Mouse (Mus musculus) CH12.LX (cell line): ENCODE measurements at regions not wholly inside any gene's neighbourhood (a gene's known extent, or its start where the extent isn't known, plus 50 kb on each side); places are given as distances from the start of the nearest gene placed in this dataset.

Source experiments
- DNase-seq: peaks from one replicate; pipeline ENCODE4 v3.0.0-alpha.2; 2013; ENCODE audit errors: extremely low read depth
- H3K27ac ChIP-seq: 2 replicates; pipeline ENCODE4 v1.5.1; 2012; ENCODE audit warnings: low read depth, mild to moderate bottlenecking, control low read depth, moderate library complexity; ENCODE audit not compliant: insufficient read depth
- H3K27me3 ChIP-seq: replicated peaks from 2 replicates; pipeline ENCODE3; 2012; ENCODE audit warnings: inconsistent platforms
- H3K36me3 ChIP-seq, 2 experiments: replicated peaks in 1 of 2; 2 replicates each; pipeline versions ENCODE3 to v1.6.1; 2012; ENCODE audit warnings: inconsistent platforms in 1 of 2, low read length in 1 of 2, mild to moderate bottlenecking in 1 of 2, mixed read lengths in 1 of 2, moderate library complexity in 1 of 2; ENCODE audit not compliant: control insufficient read depth in 1 of 2, insufficient read depth in 1 of 2
- H3K4me1 ChIP-seq, 2 experiments: 2 replicates each; pipeline ENCODE4 v1.6.1; 2012; ENCODE audit warnings: inconsistent platforms in 1 of 2, moderate library complexity in 1 of 2; ENCODE audit not compliant: insufficient read depth in 2 of 2, control insufficient read depth in 1 of 2
- H3K4me2 ChIP-seq: 2 replicates; pipeline ENCODE4 v1.6.1; 2012; ENCODE audit warnings: low read depth, mild to moderate bottlenecking, control low read depth; ENCODE audit not compliant: poor library complexity, insufficient read depth, severe bottlenecking
- H3K4me3 ChIP-seq, 3 experiments: fragments of 150-350 bp in 1 of 3; sonication (generic) in 1 of 3; replicated peaks in 1 of 3; 2 replicates each; pipeline versions ENCODE3 to v1.5.1; 2011 to 2012; ENCODE audit warnings: low read depth in 2 of 3, low read length in 2 of 3, mild to moderate bottlenecking in 2 of 3, moderate library complexity in 2 of 3, control low read depth in 1 of 3, improper control_type of control experiment in 1 of 3, inconsistent platforms in 1 of 3, mixed read lengths in 1 of 3; ENCODE audit not compliant: poor library complexity in 1 of 3
- H3K79me2 ChIP-seq: replicated peaks from 2 replicates; pipeline ENCODE4 v1.6.1; 2012; ENCODE audit warnings: mild to moderate bottlenecking, moderate library complexity; ENCODE audit not compliant: control insufficient read depth, poor library complexity, insufficient read depth, severe bottlenecking; ENCODE audit errors: extremely low read depth
- H3K9ac ChIP-seq: 2 replicates; pipeline ENCODE4 v1.6.1; 2012; ENCODE audit warnings: low read depth, mild to moderate bottlenecking, control low read depth, moderate library complexity; ENCODE audit not compliant: insufficient read depth
- H3K9me3 ChIP-seq: replicated peaks from 2 replicates; pipeline ENCODE3; 2012; ENCODE audit warnings: low read length, inconsistent platforms, mixed read lengths
- E2F4 ChIP-seq: IDR thresholded peaks from 2 replicates; pipeline ENCODE4 v1.6.1; 2011; ENCODE audit warnings: low read depth, low read length, improper control_type of control experiment; ENCODE audit not compliant: insufficient replicate concordance
- GABPA ChIP-seq: IDR thresholded peaks from 2 replicates; pipeline ENCODE4 v1.6.1; 2012; ENCODE audit warnings: low read depth, low read length, improper control_type of control experiment, inconsistent platforms; ENCODE audit not compliant: insufficient replicate concordance
- IRF4 ChIP-seq: IDR thresholded peaks from 2 replicates; pipeline ENCODE4 v1.6.1; 2014; ENCODE audit warnings: low read depth, mild to moderate bottlenecking, inconsistent platforms, low read length, improper control_type of control experiment
- JUN ChIP-seq: IDR thresholded peaks from 2 replicates; pipeline ENCODE4 v1.6.1; 2011; ENCODE audit warnings: low read depth, mild to moderate bottlenecking, low read length, improper control_type of control experiment, moderate library complexity; ENCODE audit not compliant: insufficient read depth
- JUND ChIP-seq: conservative IDR thresholded peaks from 2 replicates; pipeline ENCODE4 v1.6.1; 2011; ENCODE audit warnings: low read depth, low read length, improper control_type of control experiment
- KAT2A ChIP-seq: IDR thresholded peaks from 2 replicates; pipeline ENCODE4 v1.6.1; 2012; ENCODE audit warnings: low read length, improper control_type of control experiment, inconsistent platforms; ENCODE audit not compliant: insufficient replicate concordance
- MAFK ChIP-seq: IDR thresholded peaks from 2 replicates; pipeline ENCODE4 v1.6.1; 2011; ENCODE audit warnings: low read length, improper control_type of control experiment; ENCODE audit not compliant: insufficient replicate concordance
- MYC ChIP-seq: IDR thresholded peaks from 2 replicates; pipeline ENCODE4 v1.6.1; 2011; ENCODE audit warnings: low read depth, mild to moderate bottlenecking, improper control_type of control experiment, low read length
- NELFE ChIP-seq: IDR thresholded peaks from 2 replicates; pipeline ENCODE4 v1.6.1; 2011; ENCODE audit warnings: low read depth, low read length, improper control_type of control experiment
- PAX5 ChIP-seq: IDR thresholded peaks from 2 replicates; pipeline ENCODE4 v1.6.1; 2012; ENCODE audit warnings: low read length, inconsistent platforms, mixed read lengths
- POLR2AphosphoS2 ChIP-seq: IDR thresholded peaks from 2 replicates; pipeline ENCODE4 v1.6.1; 2011; ENCODE audit warnings: low read depth, low read length, improper control_type of control experiment
- RCOR1 ChIP-seq: conservative IDR thresholded peaks from 2 replicates; pipeline ENCODE4 v1.6.1; 2012; ENCODE audit warnings: low read depth, mild to moderate bottlenecking, inconsistent platforms, low read length, improper control_type of control experiment
- SIN3A ChIP-seq: IDR thresholded peaks from 2 replicates; pipeline ENCODE4 v1.6.1; 2012; ENCODE audit warnings: low read length, improper control_type of control experiment, inconsistent platforms
- SMC3 ChIP-seq: IDR thresholded peaks from 2 replicates; pipeline ENCODE4 v1.6.1; 2011; ENCODE audit warnings: low read depth, low read length, improper control_type of control experiment
- TBP ChIP-seq: conservative IDR thresholded peaks from 2 replicates; pipeline ENCODE4 v1.6.1; 2011; ENCODE audit warnings: low read depth, low read length, improper control_type of control experiment
- TCF12 ChIP-seq: IDR thresholded peaks from 2 replicates; pipeline ENCODE4 v1.6.1; 2014; ENCODE audit warnings: low read depth, mild to moderate bottlenecking, inconsistent platforms, low read length, improper control_type of control experiment
- USF1 ChIP-seq: IDR thresholded peaks from 2 replicates; pipeline ENCODE4 v1.6.1; 2014; ENCODE audit warnings: low read depth, mild to moderate bottlenecking, inconsistent platforms, low read length, improper control_type of control experiment
- ZMIZ1 ChIP-seq: IDR thresholded peaks from 2 replicates; pipeline ENCODE4 v1.6.1; 2012; ENCODE audit warnings: low read depth, mild to moderate bottlenecking, inconsistent platforms, low read length, improper control_type of control experiment
- ZNF384 ChIP-seq: IDR thresholded peaks from 2 replicates; pipeline ENCODE4 v1.6.1; 2012; ENCODE audit warnings: low read depth, low read length, improper control_type of control experiment, inconsistent platforms
- dilution Hi-C: fragments of 300-500 bp; cut with MboI; formaldehyde crosslinking; loops from 2 replicates; pipeline ENCODE4 v1.14.3; 2020; ENCODE audit warnings: low sequenced_read_pairs; ENCODE audit not compliant: extremely low pct_unique_long_range_greater_than_20kb, extremely low pct_ligation_motif_present
- in situ Hi-C: fragments of 300-500 bp; cut with MboI; formaldehyde crosslinking; loops from 3 replicates; pipeline ENCODE4 v1.14.3; 2019; ENCODE audit warnings: low sequenced_read_pairs, low pct_ligation_motif_present, low pct_unique_long_range_greater_than_20kb, mixed read lengths

GRCm38 (mm10) chr8:34251934-34252333 is 140.4 kb upstream of the Gm10131 start:
- no peak overlapping the region for H3K27ac ChIP-seq
- no peak for TF ChIP-seq JUND
- no peak for TF ChIP-seq USF1
- no peak for TF ChIP-seq E2F4
- TF ChIP-seq ZNF384 = no peak
- TF ChIP-seq NELFE = no peak
- no peak for TF ChIP-seq RCOR1
- TF ChIP-seq IRF4 = no peak
- no peak for TF ChIP-seq SIN3A
- no peak for TF ChIP-seq SMC3
- TF ChIP-seq, all 38 proteins: peak for 0
- no peaks in the 10 kb centered on the region for H3K9me3 ChIP-seq
- in situ Hi-C loops (no loop called here), dilution Hi-C loops (no loop called here)
- H3K4me3 ChIP-seq = no peak overlapping the region
- H3K9ac ChIP-seq = no peak overlapping the region
- no peaks in the 10 kb centered on the region for H3K36me3 ChIP-seq
- no peak for DNase-seq
- H3K4me1 ChIP-seq = no peaks in the 10 kb centered on the region
- H3K79me2 ChIP-seq = no peaks in the 10 kb centered on the region
- H3K27me3 ChIP-seq = no peaks in the 10 kb centered on the region
- H3K4me2 ChIP-seq = no peak overlapping the region

GRCm38 (mm10) chr8:34239346-34239900 is 127.9 kb upstream of the Gm10131 start:
- no peak for DNase-seq
- Histone ChIP-seq H3K4me3 (no peak overlapping the region), H3K4me1 (no peaks in the 10 kb centered on the region), H3K9ac (no peak overlapping the region), H3K36me3 (no peaks in the 10 kb centered on the region), H3K4me2 (no peak overlapping the region), H3K9me3 (no peaks in the 10 kb centered on the region), H3K27me3 (no peaks in the 10 kb centered on the region), H3K79me2 (no peaks in the 10 kb centered on the region), H3K27ac (no peak overlapping the region)
- TF ChIP-seq GABPA = no peak
- TF ChIP-seq MYC = no peak
- no peak for TF ChIP-seq JUN
- TF ChIP-seq MAFK = no peak
- no peak for TF ChIP-seq TCF12
- TF ChIP-seq ZMIZ1 = no peak
- no peak for TF ChIP-seq TBP
- TF ChIP-seq PAX5 = no peak
- no peak for TF ChIP-seq POLR2AphosphoS2
- no peak for TF ChIP-seq KAT2A
- in situ Hi-C loops (no loop called here), dilution Hi-C loops (no loop called here)
